Mouse (Mus musculus) ovary, postnatal 14 days (tissue): ENCODE measurements at regions not wholly inside any gene's neighbourhood (a gene's known extent, or its start where the extent isn't known, plus 50 kb on each side); places are given as distances from the start of the nearest gene placed in this dataset.

Source experiments
- DNase-seq: peaks from one replicate; pipeline ENCODE4 v3.0.0; 2022; ENCODE audit warnings: low spot score

GRCm38 (mm10) chr8:35935034-35935433 is 169.4 kb downstream of the Gm19410 start:
- DNase-seq = no peak

GRCm38 (mm10) chr8:35939199-35939598 is 173.6 kb downstream of the Gm19410 start:
- DNase-seq = no peak

- no peak for DNase-seq
These were observed 176.9 kb downstream of the Gm19410 start for GRCm38 (mm10) chr8:35942515-35942914.

- no peak for DNase-seq
These were observed 178.1 kb downstream of the Gm19410 start for GRCm38 (mm10) chr8:35943686-35944085.

- no peak for DNase-seq
These were observed 178.9 kb downstream of the Gm19410 start for GRCm38 (mm10) chr8:35944461-35944860.

- no peak for DNase-seq
These were observed 180.9 kb downstream of the Gm19410 start for GRCm38 (mm10) chr8:35946539-35946940.

GRCm38 (mm10) chr8:35948146-35948545 is 182.6 kb downstream of the Gm19410 start:
- no peak for DNase-seq

- DNase-seq = peak; percentile 7
These were observed 183.2 kb downstream of the Gm19410 start for GRCm38 (mm10) chr8:35948751-35949183.

- DNase-seq = no peak
These were observed 189.9 kb downstream of the Gm19410 start for GRCm38 (mm10) chr8:35955506-35955905.

- no peak for DNase-seq
These were observed 190.7 kb downstream of the Gm19410 start for GRCm38 (mm10) chr8:35956319-35956718.

GRCm38 (mm10) chr8:35959201-35959600 is 193.6 kb downstream of the Gm19410 start:
- DNase-seq = no peak

- no peak for DNase-seq
These were observed 195.5 kb downstream of the Gm19410 start for GRCm38 (mm10) chr8:35960867-35961614.

GRCm38 (mm10) chr8:35961615-35962220 is 196.1 kb downstream of the Gm19410 start:
- no peak for DNase-seq

- no peak for DNase-seq
These were observed 199.3 kb downstream of the Gm19410 start for GRCm38 (mm10) chr8:35964932-35965331.

GRCm38 (mm10) chr8:35968341-35968740 is 202.8 kb downstream of the Gm19410 start:
- DNase-seq = no peak

GRCm38 (mm10) chr8:35971082-35971481 is 205.5 kb downstream of the Gm19410 start:
- no peak for DNase-seq

GRCm38 (mm10) chr8:35974323-35975029 is 208.9 kb downstream of the Gm19410 start:
- DNase-seq = no peak

- DNase-seq = no peak
These were observed 214.2 kb downstream of the Gm19410 start for GRCm38 (mm10) chr8:35979638-35980255.

- no peak for DNase-seq
These were observed 217.5 kb downstream of the Gm19410 start for GRCm38 (mm10) chr8:35983083-35983482.

- DNase-seq = no peak
These were observed 219.6 kb downstream of the Gm19410 start for GRCm38 (mm10) chr8:35985152-35985689.

GRCm38 (mm10) chr8:35987327-35987726 is 221.7 kb downstream of the Gm19410 start:
- DNase-seq = no peak

- no peak for DNase-seq
These were observed 225.4 kb downstream of the Gm19410 start for GRCm38 (mm10) chr8:35991013-35991412.
